Mouse (Mus musculus) MEL (cell line): ENCODE data around the gene Tob2. TPM values are rescaled to one million over a fixed set of nuclear protein-coding genes. Genes with fewer than 3 reads are reported as not detected.

Source experiments
- DNase-seq: peaks from one replicate; pipeline ENCODE4 v3.0.0; 2011; ENCODE audit warnings: low read depth, low spot score
- H3K27ac ChIP-seq: 2 replicates; pipeline ENCODE4 v1.5.1; 2012; ENCODE audit warnings: low read depth, mild to moderate bottlenecking, control low read depth, low read length, moderate library complexity; ENCODE audit not compliant: control insufficient read depth
- H3K27me3 ChIP-seq, 2 experiments: fragments of 150-350 bp in 1 of 2; sonication (generic) in 1 of 2; 2 replicates each; pipeline ENCODE4 v1.6.1; 2012; ENCODE audit warnings: low read length in 2 of 2, mild to moderate bottlenecking in 2 of 2, improper control_type of control experiment in 1 of 2, moderate library complexity in 1 of 2; ENCODE audit not compliant: insufficient read depth in 2 of 2, control insufficient read depth in 1 of 2
- H3K36me3 ChIP-seq, 2 experiments: 2 replicates each; pipeline ENCODE4 v1.6.1; 2012 to 2014; ENCODE audit warnings: low read length in 2 of 2, improper control_type of control experiment in 1 of 2, inconsistent platforms in 1 of 2, mild to moderate bottlenecking in 1 of 2; ENCODE audit not compliant: insufficient read depth in 2 of 2, control insufficient read depth in 1 of 2
- H3K4me1 ChIP-seq, 2 experiments: fragments of 150-350 bp in 1 of 2; sonication (generic) in 1 of 2; 2 replicates each; pipeline ENCODE4 v1.6.1; 2012; ENCODE audit warnings: low read length in 2 of 2, improper control_type of control experiment in 1 of 2, mild to moderate bottlenecking in 1 of 2; ENCODE audit not compliant: insufficient read depth in 2 of 2, control insufficient read depth in 1 of 2
- H3K4me3 ChIP-seq, 2 experiments: fragments of 150-350 bp in 1 of 2; sonication (generic) in 1 of 2; 2 replicates each; pipeline ENCODE4 v1.5.1; 2012; ENCODE audit warnings: low read depth in 2 of 2, low read length in 2 of 2, mild to moderate bottlenecking in 2 of 2, moderate library complexity in 2 of 2, control low read depth in 1 of 2, improper control_type of control experiment in 1 of 2; ENCODE audit not compliant: control insufficient read depth in 1 of 2, insufficient read depth in 1 of 2
- H3K79me2 ChIP-seq: 2 replicates; pipeline ENCODE4 v1.6.1; 2012; ENCODE audit warnings: mild to moderate bottlenecking, low read length, moderate library complexity; ENCODE audit not compliant: control insufficient read depth, poor library complexity, insufficient read depth
- H3K9ac ChIP-seq: 2 replicates; pipeline ENCODE4 v1.6.1; 2012; ENCODE audit warnings: low read depth, mild to moderate bottlenecking, control low read depth, low read length, moderate library complexity; ENCODE audit not compliant: control insufficient read depth, poor library complexity, severe bottlenecking
- H3K9me3 ChIP-seq: fragments of 150-350 bp; sonication (generic); replicated peaks from 2 replicates; pipeline ENCODE4 v1.6.1; 2012; ENCODE audit warnings: mild to moderate bottlenecking, low read length, improper control_type of control experiment, moderate library complexity; ENCODE audit not compliant: insufficient read depth
- CHD2 ChIP-seq: IDR thresholded peaks from 2 replicates; pipeline ENCODE4 v1.6.1; 2011; ENCODE audit warnings: low read length, improper control_type of control experiment
- ELF1 ChIP-seq: IDR thresholded peaks from 2 replicates; pipeline ENCODE4 v1.6.1; 2014; ENCODE audit warnings: low read depth, mild to moderate bottlenecking, inconsistent platforms, low read length, improper control_type of control experiment, moderate library complexity
- EP300 ChIP-seq, 2 experiments: IDR thresholded peaks; 2 replicates each; pipeline ENCODE4 v1.6.1; 2011; ENCODE audit warnings: improper control_type of control experiment in 2 of 2, low read length in 2 of 2, low read depth in 1 of 2, mild to moderate bottlenecking in 1 of 2
- ETS1 ChIP-seq: IDR thresholded peaks from 2 replicates; pipeline ENCODE4 v1.6.1; 2012; ENCODE audit warnings: low read depth, mild to moderate bottlenecking, inconsistent platforms, low read length, improper control_type of control experiment, moderate library complexity
- GABPA ChIP-seq: IDR thresholded peaks from 2 replicates; pipeline ENCODE4 v1.6.1; 2012; ENCODE audit warnings: low read depth, mild to moderate bottlenecking, inconsistent platforms, low read length, improper control_type of control experiment, moderate library complexity
- MAFK ChIP-seq: IDR thresholded peaks from 2 replicates; pipeline ENCODE4 v1.6.1; 2011; ENCODE audit warnings: low read depth, mild to moderate bottlenecking, low read length, improper control_type of control experiment, borderline replicate concordance
- MAX ChIP-seq: IDR thresholded peaks from 2 replicates; pipeline ENCODE4 v1.6.1; 2011; ENCODE audit warnings: low read length, improper control_type of control experiment
- MAZ ChIP-seq: IDR thresholded peaks from 2 replicates; pipeline ENCODE4 v1.6.1; 2012; ENCODE audit warnings: low read depth, mild to moderate bottlenecking, inconsistent platforms, low read length, improper control_type of control experiment
- MXI1 ChIP-seq: IDR thresholded peaks from 2 replicates; pipeline ENCODE4 v1.6.1; 2011; ENCODE audit warnings: mild to moderate bottlenecking, low read depth, low read length, improper control_type of control experiment
- MYC ChIP-seq: IDR thresholded peaks from 2 replicates; pipeline ENCODE4 v1.6.1; 2011; ENCODE audit warnings: low read depth, mild to moderate bottlenecking, low read length, improper control_type of control experiment, moderate library complexity
- POLR2AphosphoS2 ChIP-seq: IDR thresholded peaks from 2 replicates; pipeline ENCODE4 v1.6.1; 2011; ENCODE audit warnings: low read length, improper control_type of control experiment
- RAD21 ChIP-seq: IDR thresholded peaks from 2 replicates; pipeline ENCODE4 v1.6.1; 2011; ENCODE audit warnings: mild to moderate bottlenecking, low read depth, low read length, improper control_type of control experiment
- RCOR1 ChIP-seq: IDR thresholded peaks from 2 replicates; pipeline ENCODE4 v1.6.1; 2012; ENCODE audit warnings: low read depth, mild to moderate bottlenecking, inconsistent platforms, low read length, improper control_type of control experiment
- SIN3A ChIP-seq: IDR thresholded peaks from 2 replicates; pipeline ENCODE4 v1.6.1; 2012; ENCODE audit warnings: low read length, improper control_type of control experiment, inconsistent platforms
- TAL1 ChIP-seq: IDR thresholded peaks from 2 replicates; pipeline ENCODE4 v1.6.1; 2012; ENCODE audit warnings: mild to moderate bottlenecking, inconsistent platforms, low read length, moderate library complexity, mixed read lengths
- TBP ChIP-seq: IDR thresholded peaks from 2 replicates; pipeline ENCODE4 v1.8.0; 2011; ENCODE audit warnings: low read depth, low read length, improper control_type of control experiment
- USF2 ChIP-seq, 2 experiments: IDR thresholded peaks; 2 replicates each; pipeline ENCODE4 v1.6.1; 2011 to 2012; ENCODE audit warnings: improper control_type of control experiment in 2 of 2, low read length in 2 of 2, borderline replicate concordance in 1 of 2, inconsistent platforms in 1 of 2, low read depth in 1 of 2, mild to moderate bottlenecking in 1 of 2; ENCODE audit not compliant: insufficient read depth in 1 of 2
- ZMIZ1 ChIP-seq: IDR thresholded peaks from 2 replicates; pipeline ENCODE4 v1.6.1; 2012; ENCODE audit warnings: low read depth, mild to moderate bottlenecking, inconsistent platforms, low read length, improper control_type of control experiment, moderate library complexity
- polyA plus RNA-seq, 2 experiments: library from polyadenylated mRNA; stranded (reverse) in 1 of 2; unstranded in 1 of 2; fragments of >175 nt in 1 of 2; fragments of >200 nt in 1 of 2; gene quantifications; 2 replicates each; pipeline versions ENCODE4 v1.2.1 to v1.2.4; 2012; ENCODE audit warnings: low replicate concordance in 2 of 2, low read depth in 1 of 2; ENCODE audit not compliant: insufficient read length in 2 of 2, insufficient read depth in 1 of 2, missing spikeins in 1 of 2
- total RNA-seq: library from RNA; depleted of rRNA; stranded (reverse); fragments of 300-350 nt; gene quantifications from 2 replicates; pipeline ENCODE4 v1.2.3, GENCODE M21; 2012

The Tob2 gene
- total and polyA plus RNA-seq, 3 experiments, result 20.7 to 23.5 TPM; not detected in 1

DNA sequence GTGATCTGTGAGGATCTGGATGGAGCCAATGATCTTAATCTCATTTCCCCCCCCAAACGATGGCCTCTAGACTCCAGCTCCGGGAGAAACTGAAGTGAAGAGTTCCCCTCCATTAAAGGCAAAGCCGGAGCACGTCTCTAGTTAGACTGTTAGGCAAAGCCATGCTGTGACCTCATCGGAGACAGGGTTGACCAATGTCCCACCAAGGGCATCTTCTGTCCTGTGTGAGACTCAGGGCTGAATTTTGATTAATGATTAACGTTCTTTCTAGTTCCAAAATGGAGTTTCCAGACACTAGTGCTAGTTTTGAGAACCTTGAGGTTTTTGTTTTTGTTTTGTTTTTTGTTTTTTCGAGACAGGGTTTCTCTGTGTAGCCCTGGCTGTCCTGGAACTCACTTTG lies 5.5 kb downstream of the Tob2 start:
- H3K79me2 ChIP-seq, result peaks cover 52% of the 10 kb centered on the region
- peaks cover 0 to 7% of the 10 kb centered on the region in 2 experiments; a peak in 1 of 4 replicates for H3K4me1 ChIP-seq
- no peaks in the 10 kb centered on the region for H3K9me3 ChIP-seq
- peaks cover 7 to 8% of the 10 kb centered on the region in 2 experiments for H3K36me3 ChIP-seq
- no peak for DNase-seq
- no peaks in the 10 kb centered on the region for H3K27me3 ChIP-seq
- no peak overlapping the region for H3K4me3 ChIP-seq
- no peak overlapping the region for H3K9ac ChIP-seq
- H3K27ac ChIP-seq, result no peak overlapping the region
- TF ChIP-seq EP300 (IDR thresholded peaks at IDR 0.05; ENCODE audit: low read depth in 1 of 2, low read length in 2 of 2) (no peak), MAFK (no peak), RAD21 (no peak), MYC (no peak), USF2 (IDR thresholded peaks at IDR 0.05; ENCODE audit: borderline replicate concordance in 1 of 2, insufficient read depth in 1 of 2, low read depth in 1 of 2, low read length in 2 of 2) (no peak), TBP (no peak), RCOR1 (no peak), MAZ (no peak), ZMIZ1 (no peak), ETS1 (no peak), GABPA (no peak), POLR2AphosphoS2 (no peak)
- TF ChIP-seq, all 39 proteins: peak for 0

- Histone ChIP-seq H3K4me3 (no peak overlapping the region), H3K4me1 (peaks cover 0 to 7% of the 10 kb centered on the region in 2 experiments; a peak in 1 of 4 replicates), H3K9me3 (no peaks in the 10 kb centered on the region), H3K79me2 (peaks cover 47% of the 10 kb centered on the region), H3K27ac (no peak overlapping the region), H3K27me3 (no peaks in the 10 kb centered on the region), H3K36me3 (peaks cover 7 to 8% of the 10 kb centered on the region in 2 experiments), H3K9ac (no peak overlapping the region)
- no peak for TF ChIP-seq POLR2AphosphoS2
- no peak for TF ChIP-seq CHD2
- TF ChIP-seq ELF1, result no peak
- no peak for TF ChIP-seq SIN3A
- no peak for TF ChIP-seq TAL1
- no peak for TF ChIP-seq MXI1
- no peak for TF ChIP-seq MAX
- TF ChIP-seq TBP, result no peak
- no peak for DNase-seq
Measured at GRCm38 (mm10) chr15:81852411-81853000, 6.1 kb downstream of the Tob2 start.
